Mouse (Mus musculus) embryonic facial prominence, embryonic 14.5 days (tissue): ENCODE data around the gene Aifm2. TPM values are rescaled to one million over a fixed set of nuclear protein-coding genes. Genes with fewer than 3 reads are reported as not detected.

Experiments
- ATAC-seq: fragments of 200-750 bp; cut with Nextera tagmentation; 2 replicates; pipeline ENCODE4 v1.8.0; 2017; ENCODE audit warnings: low read depth, moderate number of reproducible peaks, moderate TSS enrichment
- DNase-seq: peaks from one replicate; pipeline ENCODE4 v3.0.0-alpha.2; 2015; ENCODE audit warnings: low spot score
- H3K27ac ChIP-seq: fragments of 300-500 bp; sonication (generic); replicated peaks from 2 replicates; pipeline ENCODE4 v1.5.1; 2014; ENCODE audit warnings: low read depth, mild to moderate bottlenecking, low read length, moderate library complexity
- H3K27me3 ChIP-seq: fragments of 300-500 bp; sonication (generic); replicated peaks from 2 replicates; pipeline ENCODE4 v1.6.1; 2014; ENCODE audit warnings: low read length; ENCODE audit not compliant: control insufficient read depth, insufficient read depth
- H3K36me3 ChIP-seq: fragments of 300-500 bp; sonication (generic); 2 replicates; pipeline ENCODE4 v1.6.1; 2014; ENCODE audit warnings: low read length, mixed read lengths; ENCODE audit not compliant: control insufficient read depth, insufficient read depth
- H3K4me1 ChIP-seq: fragments of 300-500 bp; sonication (generic); 2 replicates; pipeline ENCODE4 v1.6.1; 2014; ENCODE audit warnings: antibody characterized with exemption, low read length; ENCODE audit not compliant: control insufficient read depth, insufficient read depth
- H3K4me2 ChIP-seq: fragments of 300-500 bp; sonication (generic); 2 replicates; pipeline ENCODE4 v1.6.1; 2014; ENCODE audit warnings: low read depth, mild to moderate bottlenecking, low read length, moderate library complexity, mixed read lengths
- H3K4me3 ChIP-seq: fragments of 300-500 bp; sonication (generic); 2 replicates; pipeline ENCODE4 v1.5.1; 2014; ENCODE audit warnings: low read depth, mild to moderate bottlenecking, low read length
- H3K9ac ChIP-seq: fragments of 300-500 bp; sonication (generic); 2 replicates; pipeline ENCODE4 v1.6.1; 2014; ENCODE audit warnings: low read depth, mild to moderate bottlenecking, low read length, moderate library complexity, mixed read lengths
- H3K9me3 ChIP-seq: fragments of 300-500 bp; sonication (generic); 2 replicates; pipeline ENCODE4 v1.6.1; 2016; ENCODE audit warnings: low read length; ENCODE audit not compliant: control insufficient read depth
- WGBS: fragments of 180-500 bp; shearing (Covaris S2); extraction: QIAGEN DNeasy Blood & Tissue Kit; methylation state at CpG from one replicate; pipeline ENCODE4 v1.1.7; 2014; 5-methylcytosine and 5-hydroxymethylcytosine counted together
- polyA plus RNA-seq: library from polyadenylated mRNA; unstranded; fragments of >200 nt; fragmentation: Nextera tagmentation; extraction: Ambion mirVana; gene quantifications from 2 replicates; pipeline ENCODE4 v1.2.1, GENCODE M21; 2014

The Aifm2 gene
- polyA plus RNA-seq, 1 experiment from 2014 or later, result 13.8 TPM

GRCm38 (mm10) chr10:61689405-61689804 lies 25.7 kb upstream of the Aifm2 start:
- no peaks in the 10 kb centered on the region for H3K9me3 ChIP-seq
- H3K9ac ChIP-seq, result no peak overlapping the region
- no peaks in the 10 kb centered on the region for H3K4me1 ChIP-seq
- peaks cover 90% of the 10 kb centered on the region for H3K36me3 ChIP-seq
- no peak for ATAC-seq
- no peak overlapping the region for H3K4me2 ChIP-seq
- H3K27ac ChIP-seq, result no peak overlapping the region
- H3K4me3 ChIP-seq, result no peak overlapping the region
- no peak for DNase-seq
- no peaks in the 10 kb centered on the region for H3K27me3 ChIP-seq
- WGBS, result 87% methylated on average over 8 of the region's 8 CpGs

GRCm38 (mm10) chr10:61693563-61693962 lies 21.5 kb upstream of the Aifm2 start:
- DNase-seq (no peak), ATAC-seq (no peak)
- no peak overlapping the region for H3K4me3 ChIP-seq
- WGBS, result 72% methylated on average over 4 of the region's 4 CpGs
- H3K27ac ChIP-seq, result no peak overlapping the region
- peaks cover 49% of the 10 kb centered on the region for H3K36me3 ChIP-seq
- no peak overlapping the region for H3K9ac ChIP-seq
- no peak overlapping the region for H3K4me2 ChIP-seq
- H3K4me1 ChIP-seq, result peaks cover 6% of the 10 kb centered on the region
- H3K9me3 ChIP-seq, result no peaks in the 10 kb centered on the region
- no peaks in the 10 kb centered on the region for H3K27me3 ChIP-seq

GRCm38 (mm10) chr10:61694870-61695670 lies 20.0 kb upstream of the Aifm2 start, which contains the start of gene Tysnd1:
Gene Tysnd1 (plus strand): TSS chr10:61695514.
- H3K4me1 ChIP-seq, result peaks cover 6% of the 10 kb centered on the region
- no peaks in the 10 kb centered on the region for H3K9me3 ChIP-seq
- H3K27me3 ChIP-seq, result no peaks in the 10 kb centered on the region
- peak within 1 kb of the TSS; percentile 81 for H3K9ac ChIP-seq
- peak within 1 kb of the TSS; percentile 39; the same call in 1 of the 2 replicates for H3K27ac ChIP-seq
- H3K4me3 ChIP-seq, result peak within 1 kb of the TSS; percentile 87
- ATAC-seq (peak; percentile 97), DNase-seq (peak; percentile 99)
- WGBS, result under 1% methylated on average over 39 of the region's 42 CpGs
- H3K4me2 ChIP-seq, result peak within 1 kb of the TSS; percentile 100
- H3K36me3 ChIP-seq, result peaks cover 43% of the 10 kb centered on the region

GRCm38 (mm10) chr10:61695703-61696559 lies 19.1 kb upstream of the Aifm2 start:
- H3K9me3 ChIP-seq, result no peaks in the 10 kb centered on the region
- H3K4me2 ChIP-seq, result peak overlapping the region; percentile 100
- peaks cover 6% of the 10 kb centered on the region for H3K4me1 ChIP-seq
- no peaks in the 10 kb centered on the region for H3K27me3 ChIP-seq
- peaks cover 39% of the 10 kb centered on the region for H3K36me3 ChIP-seq
- DNase-seq (peak; percentile 6), ATAC-seq (peak; percentile 34)
- WGBS, result under 1% methylated on average over 36 of the region's 111 CpGs
- peak overlapping the region; percentile 81 for H3K9ac ChIP-seq
- H3K4me3 ChIP-seq, result peak overlapping the region; percentile 87
- H3K27ac ChIP-seq, result no peak overlapping the region; the same call in 1 of the 2 replicates

GRCm38 (mm10) chr10:61696560-61696823 lies 18.6 kb upstream of the Aifm2 start:
- 14% methylated on average over 18 of the region's 19 CpGs for WGBS
- peaks cover 6% of the 10 kb centered on the region for H3K4me1 ChIP-seq
- no peak for ATAC-seq
- no peaks in the 10 kb centered on the region for H3K9me3 ChIP-seq
- peak overlapping the region; percentile 100 for H3K4me2 ChIP-seq
- H3K36me3 ChIP-seq, result peaks cover 39% of the 10 kb centered on the region
- no peaks in the 10 kb centered on the region for H3K27me3 ChIP-seq
- DNase-seq, result no peak
- peak overlapping the region; percentile 87 for H3K4me3 ChIP-seq
- H3K9ac ChIP-seq, result peak overlapping the region; percentile 81
- no peak overlapping the region for H3K27ac ChIP-seq

GRCm38 (mm10) chr10:61697028-61697427 lies 18.0 kb upstream of the Aifm2 start:
- Histone ChIP-seq H3K9me3 (no peaks in the 10 kb centered on the region), H3K36me3 (peaks cover 38% of the 10 kb centered on the region), H3K4me1 (peaks cover 6% of the 10 kb centered on the region), H3K27ac (no peak overlapping the region), H3K9ac (peak overlapping the region; percentile 81; the same call in 1 of the 2 replicates), H3K4me3 (peak overlapping the region; percentile 87), H3K27me3 (no peaks in the 10 kb centered on the region), H3K4me2 (peak overlapping the region; percentile 100)
- no peak for DNase-seq
- no peak for ATAC-seq
- WGBS, result 86% methylated on average over 2 of the region's 2 CpGs

GRCm38 (mm10) chr10:61704663-61705062 lies 10.4 kb upstream of the Aifm2 start:
- H3K4me1 ChIP-seq, result no peaks in the 10 kb centered on the region
- ATAC-seq (no peak), DNase-seq (no peak)
- H3K27me3 ChIP-seq, result no peaks in the 10 kb centered on the region
- H3K36me3 ChIP-seq, result peaks cover 42% of the 10 kb centered on the region
- H3K4me3 ChIP-seq, result no peak overlapping the region
- no peak overlapping the region for H3K4me2 ChIP-seq
- no peaks in the 10 kb centered on the region for H3K9me3 ChIP-seq
- no peak overlapping the region for H3K9ac ChIP-seq
- no peak overlapping the region for H3K27ac ChIP-seq
- 76% methylated on average over 4 of the region's 4 CpGs for WGBS

GRCm38 (mm10) chr10:61706412-61707375 lies 8.4 kb upstream of the Aifm2 start:
- DNase-seq, result no peak
- Histone ChIP-seq H3K36me3 (peaks cover 26% of the 10 kb centered on the region), H3K9ac (no peak overlapping the region), H3K27ac (no peak overlapping the region), H3K4me3 (no peak overlapping the region), H3K4me2 (no peak overlapping the region), H3K4me1 (no peaks in the 10 kb centered on the region), H3K9me3 (no peaks in the 10 kb centered on the region), H3K27me3 (no peaks in the 10 kb centered on the region)
- ATAC-seq, result no peak
- 71% methylated on average over 6 of the region's 6 CpGs for WGBS
